Mouse (Mus musculus) embryo, embryonic 11 days (tissue): ENCODE data around the gene Pyroxd2.

Experiments used
- DNase-seq: peaks from one replicate; pipeline ENCODE4 v3.0.0-alpha.2; 2015

Pyroxd2 gene

GRCm38 (mm10) chr19:42745084-42745868 is 7.3 kb downstream of the Pyroxd2 start:
- no peak for DNase-seq

DNA sequence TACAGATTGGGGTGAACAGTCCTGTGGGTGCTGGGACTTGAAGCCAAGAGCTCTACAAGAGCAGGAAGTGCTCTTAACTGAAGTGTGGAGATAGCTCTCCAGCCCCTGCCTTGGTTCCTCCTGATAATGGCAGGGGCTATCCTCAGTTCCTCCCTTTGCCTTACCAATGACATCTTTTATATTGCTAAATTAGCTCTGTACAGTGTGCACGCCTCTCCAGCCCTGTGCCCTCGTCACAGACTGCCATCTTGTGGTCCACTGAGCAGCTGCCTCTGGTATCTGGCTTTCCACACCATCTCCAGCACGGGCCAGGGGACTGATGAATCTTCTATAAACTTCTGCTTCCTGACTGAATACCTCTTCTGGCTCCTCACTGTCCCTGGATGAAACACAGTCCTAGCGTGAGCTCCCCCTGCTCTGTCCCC is 8.4 kb downstream of the Pyroxd2 start:
- peak; percentile 75 for DNase-seq

GRCm38 (mm10) chr19:42743261-42743660 is 9.3 kb downstream of the Pyroxd2 start:
- DNase-seq = no peak

- no peak for DNase-seq
Measured at GRCm38 (mm10) chr19:42741884-42742283, 10.7 kb downstream of the Pyroxd2 start.

- no peak for DNase-seq
Measured at GRCm38 (mm10) chr19:42740163-42740899, 12.2 kb downstream of the Pyroxd2 start.

DNA sequence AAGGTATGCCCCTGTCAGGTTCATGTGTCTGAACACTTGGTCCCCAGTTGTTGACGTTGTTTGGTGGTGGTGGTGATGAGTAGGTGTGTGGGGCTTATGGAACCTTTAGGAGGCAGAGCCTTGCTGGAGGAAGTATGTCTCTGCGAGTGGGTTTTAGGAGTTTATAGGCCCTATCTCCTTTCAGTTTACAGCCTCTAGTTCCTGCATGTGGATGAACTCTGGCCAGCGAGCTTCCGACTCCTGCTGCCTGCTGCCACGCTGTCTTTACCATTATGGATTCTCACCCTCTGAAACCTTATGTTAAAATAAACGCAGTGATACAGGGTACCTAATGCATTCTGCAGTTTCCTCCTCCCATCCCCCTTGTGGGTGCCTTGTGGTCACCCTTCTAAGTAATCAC is 12.8 kb downstream of the Pyroxd2 start:
- no peak for DNase-seq

- no peak for DNase-seq
Measured at GRCm38 (mm10) chr19:42737753-42738152, 14.8 kb downstream of the Pyroxd2 start.

- no peak for DNase-seq
Measured at GRCm38 (mm10) chr19:42734982-42735381, 17.6 kb downstream of the Pyroxd2 start.

DNA sequence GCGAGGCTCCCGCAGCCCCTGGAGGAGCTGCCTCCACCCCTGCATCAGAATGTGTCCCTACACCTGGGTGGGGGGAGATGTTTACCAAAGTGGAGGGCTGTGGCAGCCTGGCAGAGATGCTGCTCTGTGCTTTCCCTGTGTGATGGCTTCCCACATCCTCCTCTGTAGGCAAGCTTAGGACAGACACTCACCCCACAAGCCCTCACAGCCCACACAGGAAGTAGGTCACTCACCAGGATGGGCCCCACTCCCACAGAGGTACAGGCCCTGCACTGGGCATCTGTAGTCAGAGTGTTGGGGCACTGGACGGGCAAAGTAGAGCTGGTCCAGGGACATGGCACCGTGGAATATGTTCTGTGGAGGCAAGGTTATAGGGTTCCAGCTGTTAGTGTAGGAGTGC is 25.2 kb downstream of the Pyroxd2 start:
- DNase-seq = no peak

- no peak for DNase-seq
Measured at GRCm38 (mm10) chr19:42726766-42727165, 25.8 kb downstream of the Pyroxd2 start.

DNA sequence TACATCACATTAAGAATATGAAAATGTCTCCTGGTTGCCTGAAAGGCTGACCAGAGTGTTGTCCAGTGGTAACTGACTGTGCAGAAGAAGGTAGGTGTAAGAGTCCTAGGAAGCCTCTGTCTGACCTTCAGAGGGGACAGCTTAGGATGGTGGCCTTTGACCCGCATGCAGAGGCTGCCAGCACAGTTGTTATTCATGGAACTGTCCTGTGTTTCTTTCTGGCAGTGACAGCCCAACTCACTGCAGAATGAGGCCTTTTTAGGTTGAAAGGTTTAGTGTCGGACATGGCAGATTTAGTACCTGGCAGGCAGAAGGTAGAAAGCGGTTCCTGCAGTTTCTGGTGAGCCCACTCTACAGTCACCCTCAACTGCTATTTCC is 26.6 kb downstream of the Pyroxd2 start:
- no peak for DNase-seq

- DNase-seq = peak; percentile 56
Measured at GRCm38 (mm10) chr19:42725056-42725972, 27.3 kb downstream of the Pyroxd2 start.

DNA sequence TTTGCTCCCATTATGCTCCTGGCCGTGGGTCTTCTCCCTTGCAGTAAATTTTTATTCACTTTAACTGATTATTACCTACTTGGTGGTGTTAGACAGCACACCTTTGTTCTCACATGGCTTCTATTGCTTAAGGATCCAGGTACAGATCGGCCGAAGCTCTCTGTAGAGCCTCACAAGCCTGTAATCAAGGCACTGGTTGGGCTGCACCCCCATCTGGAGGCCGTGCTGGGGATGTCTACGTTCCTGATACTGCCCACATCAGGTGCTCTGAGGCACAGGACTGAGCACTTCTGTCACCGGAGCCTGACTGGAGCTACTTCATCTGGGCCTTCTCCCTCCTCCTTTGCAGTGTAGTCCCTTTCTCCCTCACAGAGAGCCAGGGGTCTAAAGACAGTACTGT is 29.3 kb downstream of the Pyroxd2 start:
- no peak for DNase-seq

DNA sequence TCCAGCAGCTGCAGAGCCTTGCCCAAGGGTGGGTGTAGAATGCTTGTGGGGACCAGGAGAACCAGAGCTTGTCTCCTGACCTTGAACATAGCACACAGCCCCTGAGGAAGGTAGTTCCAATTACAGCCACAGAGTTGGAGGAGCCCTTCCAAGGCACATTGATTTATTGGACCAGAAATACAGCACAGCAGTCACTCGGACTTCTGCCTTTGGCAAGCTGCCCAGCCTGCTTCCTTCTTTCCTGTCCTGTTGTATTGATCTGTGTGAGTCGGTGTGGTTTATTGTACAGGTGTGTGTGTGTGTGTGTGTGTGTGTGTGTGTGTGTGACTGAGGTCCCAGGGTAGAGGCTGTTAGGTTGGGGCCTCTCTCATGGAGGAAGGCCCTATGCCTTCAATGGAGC is 30.1 kb downstream of the Pyroxd2 start:
- peak; percentile 46 for DNase-seq

GRCm38 (mm10) chr19:42718101-42718500 is 34.5 kb downstream of the Pyroxd2 start:
- no peak for DNase-seq

GRCm38 (mm10) chr19:42717668-42718067 is 34.9 kb downstream of the Pyroxd2 start:
- DNase-seq = no peak

DNA sequence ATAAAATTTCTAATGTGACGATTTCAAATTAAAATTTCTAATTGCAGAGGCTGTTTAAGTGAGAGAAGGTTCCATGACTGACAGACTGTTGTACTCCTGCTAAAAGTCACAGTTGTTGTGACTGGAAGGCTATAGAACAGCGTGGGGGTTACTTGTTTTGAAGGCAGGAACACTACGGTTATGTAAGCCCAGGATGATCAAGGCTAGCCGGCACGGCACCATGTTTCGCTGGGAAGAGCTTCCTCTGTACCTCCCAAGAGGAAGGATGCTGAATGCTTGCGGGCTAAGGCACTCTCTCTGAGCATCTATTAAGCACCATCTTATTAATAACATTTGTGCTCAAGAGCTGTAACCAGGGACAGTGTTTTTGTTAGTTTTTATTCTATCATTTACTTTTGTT is 36.1 kb downstream of the Pyroxd2 start:
- no peak for DNase-seq

DNA sequence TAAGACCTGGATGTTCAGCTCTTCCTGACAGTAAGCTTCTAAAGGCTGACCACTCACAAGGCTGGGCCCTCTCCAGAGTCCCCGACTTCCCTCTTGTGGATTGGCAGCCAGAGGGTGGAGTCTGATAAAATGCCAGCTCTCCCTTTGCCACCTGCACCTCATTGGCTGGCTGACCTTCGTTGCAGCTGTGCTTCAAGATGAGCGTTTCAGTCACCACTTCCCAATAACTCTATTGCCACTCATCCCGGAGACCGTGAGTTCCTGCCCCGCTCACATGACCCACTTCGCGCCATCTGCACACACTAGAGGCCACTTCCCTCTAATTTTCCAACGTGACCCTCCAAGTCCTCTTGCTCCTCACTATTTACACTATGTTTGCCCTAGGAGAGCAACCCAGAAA is 38.8 kb downstream of the Pyroxd2 start:
- DNase-seq = no peak

- DNase-seq = no peak
Measured at GRCm38 (mm10) chr19:42699426-42699825, 53.1 kb downstream of the Pyroxd2 start.

GRCm38 (mm10) chr19:42698576-42698975 is 54.0 kb downstream of the Pyroxd2 start:
- no peak for DNase-seq

DNA sequence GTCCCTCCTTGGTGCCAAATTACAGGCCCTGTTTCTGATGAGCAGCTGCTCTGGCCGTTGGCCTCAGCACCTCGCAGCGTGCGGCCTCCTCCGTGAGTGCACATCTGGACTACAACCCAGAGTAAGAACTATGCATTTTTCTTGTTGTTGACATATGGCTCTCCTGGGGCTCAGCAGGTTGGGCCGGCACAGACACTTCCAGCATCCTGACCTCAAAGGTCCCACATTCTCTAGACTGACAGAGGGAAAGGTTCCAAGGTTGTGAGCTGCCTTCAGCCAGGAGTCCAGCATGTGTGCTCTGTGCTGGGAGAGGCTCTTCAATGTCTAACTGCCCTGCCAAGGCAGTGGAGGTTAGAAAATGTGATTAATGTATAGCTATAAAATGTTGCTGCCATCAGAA is 55.2 kb downstream of the Pyroxd2 start:
- peak; percentile 61 for DNase-seq

GRCm38 (mm10) chr19:42690256-42690655 is 62.3 kb downstream of the Pyroxd2 start:
- no peak for DNase-seq

DNA sequence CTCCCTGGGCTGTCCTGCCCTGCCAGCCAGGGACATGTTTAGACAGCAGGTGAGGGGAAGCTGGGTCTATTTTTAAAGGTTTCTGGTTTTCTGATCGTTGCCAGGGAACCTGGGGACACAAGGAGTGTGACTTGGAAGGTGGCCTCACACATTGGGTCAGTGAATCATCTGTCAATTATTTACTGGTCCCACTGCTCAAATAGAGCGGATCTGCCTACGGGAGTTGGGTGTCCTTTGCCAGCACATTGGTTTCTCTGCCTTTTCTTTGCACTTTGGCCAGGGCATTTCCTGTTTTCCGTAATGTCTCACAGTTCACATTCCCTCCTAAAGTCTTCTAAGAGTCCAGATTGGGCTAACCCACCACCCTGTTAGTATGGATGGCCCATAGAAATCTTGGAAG is 62.8 kb downstream of the Pyroxd2 start:
- DNase-seq = no peak
